Mouse (Mus musculus) stomach, embryonic 16.5 days (tissue): ENCODE data around the gene Cpeb4. TPM values are rescaled to one million over a fixed set of nuclear protein-coding genes. Genes with fewer than 3 reads are reported as not detected.
A peak's percentile ranks its signal among the peaks of the same experiment; 100 is the strongest.

Experiments used
- ATAC-seq: fragments of 200-750 bp; cut with Nextera tagmentation; 2 replicates; pipeline ENCODE4 v1.8.0; 2017; ENCODE audit warnings: moderate number of reproducible peaks, moderate TSS enrichment; ENCODE audit not compliant: insufficient read depth, low FRiP score
- H3K27ac ChIP-seq: fragments of 300-500 bp; sonication (generic); 2 replicates; pipeline ENCODE4 v1.5.1; 2014; ENCODE audit warnings: low read length
- H3K27me3 ChIP-seq: fragments of 300-500 bp; sonication (generic); 2 replicates; pipeline ENCODE4 v1.6.1; 2014; ENCODE audit warnings: low read length, control low read depth, mixed read lengths; ENCODE audit not compliant: control insufficient read depth, insufficient read depth
- H3K36me3 ChIP-seq: fragments of 300-500 bp; sonication (generic); 2 replicates; pipeline ENCODE4 v1.6.1; 2014; ENCODE audit warnings: low read length; ENCODE audit not compliant: control insufficient read depth, insufficient read depth
- H3K4me1 ChIP-seq: fragments of 300-500 bp; sonication (generic); 2 replicates; pipeline ENCODE4 v1.6.1; 2014; ENCODE audit warnings: low read length, control low read depth, mixed read lengths; ENCODE audit not compliant: control insufficient read depth, insufficient read depth
- H3K4me2 ChIP-seq: fragments of 300-500 bp; sonication (generic); 2 replicates; pipeline ENCODE4 v1.6.1; 2014; ENCODE audit warnings: low read depth, low read length, mixed read lengths
- H3K4me3 ChIP-seq: fragments of 300-500 bp; sonication (generic); replicated peaks from 2 replicates; pipeline ENCODE4 v1.5.1; 2014; ENCODE audit warnings: mild to moderate bottlenecking, low read length
- H3K9ac ChIP-seq: fragments of 300-500 bp; sonication (generic); 2 replicates; pipeline ENCODE4 v1.6.1; 2014; ENCODE audit warnings: low read length
- H3K9me3 ChIP-seq: fragments of 300-500 bp; sonication (generic); replicated peaks from 2 replicates; pipeline ENCODE4 v1.6.1; 2016; ENCODE audit warnings: low read length, control low read depth; ENCODE audit not compliant: control insufficient read depth
- WGBS: fragments of 180-500 bp; shearing (Covaris S2); extraction: QIAGEN DNeasy Blood & Tissue Kit; methylation state at CpG from one replicate; pipeline ENCODE4 v1.1.7; 2014; 5-methylcytosine and 5-hydroxymethylcytosine counted together
- polyA plus RNA-seq: library from polyadenylated mRNA; unstranded; fragments of >200 nt; fragmentation: Nextera tagmentation; extraction: Ambion mirVana; gene quantifications from 2 replicates; pipeline ENCODE4 v1.2.1, GENCODE M21; 2015

The Cpeb4 gene
- 5.3 and 5.8 TPM in 2 replicates for polyA plus RNA-seq

GRCm38 (mm10) chr11:31871911-31872310 is at the start of gene Cpeb4:
TSS of gene Cpeb4 (plus strand) at chr11:31872211.
- Histone ChIP-seq H3K9me3 (no peaks in the 10 kb centered on the region), H3K9ac (peak within 1 kb of the TSS; percentile 85), H3K27ac (peak within 1 kb of the TSS; percentile 60), H3K4me1 (peaks cover 16% of the 10 kb centered on the region), H3K4me2 (peak within 1 kb of the TSS; percentile 96), H3K27me3 (no peaks in the 10 kb centered on the region), H3K36me3 (no peaks in the 10 kb centered on the region), H3K4me3 (peak within 1 kb of the TSS; percentile 87)
- no peak for ATAC-seq
- 76% methylated on average over 4 of the region's 4 CpGs for WGBS

- peaks cover 14% of the 10 kb centered on the region for H3K4me1 ChIP-seq
- WGBS = 78% methylated on average over 9 of the region's 9 CpGs
- no peak overlapping the region for H3K27ac ChIP-seq
- no peaks in the 10 kb centered on the region for H3K36me3 ChIP-seq
- no peaks in the 10 kb centered on the region for H3K9me3 ChIP-seq
- H3K4me3 ChIP-seq = no peak overlapping the region
- H3K9ac ChIP-seq = no peak overlapping the region
- no peak for ATAC-seq
- H3K4me2 ChIP-seq = no peak overlapping the region
- no peaks in the 10 kb centered on the region for H3K27me3 ChIP-seq
These were observed 49.5 kb upstream of the Cpeb4 start for GRCm38 (mm10) chr11:31822556-31822955.

GRCm38 (mm10) chr11:31823513-31823912 is 48.5 kb upstream of the Cpeb4 start:
- 87% methylated on average over 7 of the region's 7 CpGs for WGBS
- H3K4me3 ChIP-seq = no peak overlapping the region
- peaks cover 20% of the 10 kb centered on the region for H3K4me1 ChIP-seq
- H3K27me3 ChIP-seq = no peaks in the 10 kb centered on the region
- H3K4me2 ChIP-seq = no peak overlapping the region
- no peaks in the 10 kb centered on the region for H3K36me3 ChIP-seq
- H3K9me3 ChIP-seq = no peaks in the 10 kb centered on the region
- H3K9ac ChIP-seq = no peak overlapping the region
- no peak for ATAC-seq
- no peak overlapping the region for H3K27ac ChIP-seq

- H3K9ac ChIP-seq = peak overlapping the region; percentile 5; the same call in 1 of the 2 replicates
- no peak overlapping the region for H3K4me3 ChIP-seq
- 52% methylated on average over 14 of the region's 14 CpGs for WGBS
- H3K27me3 ChIP-seq = no peaks in the 10 kb centered on the region
- peak overlapping the region; percentile 36 for H3K27ac ChIP-seq
- no peaks in the 10 kb centered on the region for H3K9me3 ChIP-seq
- H3K4me2 ChIP-seq = no peak overlapping the region
- peak; percentile 67; the same call in 1 of the 2 replicates for ATAC-seq
- no peaks in the 10 kb centered on the region for H3K36me3 ChIP-seq
- H3K4me1 ChIP-seq = peaks cover 20% of the 10 kb centered on the region
These were observed 47.4 kb upstream of the Cpeb4 start for GRCm38 (mm10) chr11:31824504-31825166.

- Histone ChIP-seq H3K9me3 (no peaks in the 10 kb centered on the region), H3K36me3 (no peaks in the 10 kb centered on the region), H3K4me3 (no peak overlapping the region), H3K4me1 (peaks cover 11% of the 10 kb centered on the region; the same call in 1 of the 2 replicates), H3K4me2 (no peak overlapping the region), H3K27ac (peak overlapping the region; percentile 20; the same call in 1 of the 2 replicates), H3K9ac (no peak overlapping the region), H3K27me3 (no peaks in the 10 kb centered on the region)
- whole genome bisulfite sequencing = 69% methylated on average over 4 of the region's 4 CpGs
- ATAC-seq = peak; percentile 23; the same call in 1 of the 2 replicates
These were observed 43.8 kb upstream of the Cpeb4 start for GRCm38 (mm10) chr11:31828011-31828770.

GRCm38 (mm10) chr11:31828771-31829072 is 43.3 kb upstream of the Cpeb4 start:
- Histone ChIP-seq H3K9me3 (no peaks in the 10 kb centered on the region), H3K4me2 (no peak overlapping the region), H3K9ac (no peak overlapping the region), H3K27ac (no peak overlapping the region), H3K4me1 (peaks cover 11% of the 10 kb centered on the region; the same call in 1 of the 2 replicates), H3K36me3 (no peaks in the 10 kb centered on the region), H3K4me3 (no peak overlapping the region), H3K27me3 (no peaks in the 10 kb centered on the region)
- 60% methylated on average over 2 of the region's 2 CpGs for WGBS
- ATAC-seq = peak; percentile 45; the same call in 1 of the 2 replicates

GRCm38 (mm10) chr11:31830213-31831151 is 41.5 kb upstream of the Cpeb4 start:
- Histone ChIP-seq H3K9me3 (no peaks in the 10 kb centered on the region), H3K36me3 (no peaks in the 10 kb centered on the region), H3K27ac (peak overlapping the region; percentile 25; the same call in 1 of the 2 replicates), H3K9ac (no peak overlapping the region), H3K4me2 (no peak overlapping the region), H3K4me3 (no peak overlapping the region), H3K27me3 (no peaks in the 10 kb centered on the region), H3K4me1 (0 out of 2 replicates have a peak, but pooled peaks cover 5% of the 10 kb centered on the region)
- ATAC-seq = no peak
- 54% methylated on average over 10 of the region's 10 CpGs for WGBS

GRCm38 (mm10) chr11:31831451-31831850 is 40.6 kb upstream of the Cpeb4 start:
- no peak; the same call in 1 of the 2 replicates for ATAC-seq
- no peak overlapping the region for H3K27ac ChIP-seq
- no peak overlapping the region for H3K4me2 ChIP-seq
- H3K9ac ChIP-seq = no peak overlapping the region
- no peaks in the 10 kb centered on the region for H3K9me3 ChIP-seq
- 0 out of 2 replicates have a peak, but pooled peaks cover 5% of the 10 kb centered on the region for H3K4me1 ChIP-seq
- no peaks in the 10 kb centered on the region for H3K36me3 ChIP-seq
- 71% methylated on average over 5 of the region's 5 CpGs for WGBS
- no peak overlapping the region for H3K4me3 ChIP-seq
- no peaks in the 10 kb centered on the region for H3K27me3 ChIP-seq
